Comparison of ENCODE assay signal across 7 mouse cellular contexts in the genomic region with DNA sequence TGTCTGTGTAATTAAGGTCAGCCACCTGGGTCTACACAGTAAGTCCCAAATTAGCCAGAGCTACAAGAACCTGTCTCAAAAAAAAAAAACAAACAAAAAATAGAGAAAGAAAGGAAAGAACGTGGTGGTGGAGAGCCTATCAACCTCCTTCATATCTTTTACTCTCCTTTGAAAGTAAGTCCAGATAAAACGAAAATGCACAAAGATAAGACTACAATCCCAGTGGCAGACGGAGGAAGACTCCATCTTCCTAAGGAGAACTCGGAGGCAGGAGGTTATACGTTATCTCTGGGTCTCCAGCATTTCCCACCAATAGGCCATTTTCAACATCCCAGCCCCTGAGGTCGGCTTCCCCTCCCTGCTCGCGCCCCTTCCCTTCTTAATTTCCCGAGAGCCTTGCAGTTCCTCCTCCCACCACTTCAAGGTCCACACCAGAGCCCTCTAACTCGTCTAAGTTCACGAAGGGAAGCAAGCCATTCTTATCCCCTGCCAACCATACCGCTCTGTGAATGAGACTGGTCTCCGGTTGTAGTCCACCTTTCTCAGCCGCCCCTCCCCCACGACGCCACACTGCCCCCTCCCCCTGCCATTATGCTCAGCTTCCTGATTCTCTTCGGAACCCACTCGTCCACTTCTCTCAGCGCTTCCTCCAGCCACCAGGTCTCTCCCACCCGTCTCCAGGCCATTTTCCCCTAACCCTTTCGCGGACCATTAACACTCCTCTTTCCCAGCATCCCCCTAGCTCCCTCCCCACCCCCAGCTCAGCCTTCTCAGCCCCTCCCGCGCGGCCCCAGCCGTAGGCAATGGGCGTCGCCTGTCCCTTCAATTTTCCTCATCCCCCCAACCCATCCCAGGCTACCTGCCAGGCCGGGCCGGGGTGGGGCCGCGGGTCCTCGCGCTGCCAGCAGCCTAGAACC. TPM values are rescaled to one million over a fixed set of nuclear protein-coding genes. Genes with fewer than 3 reads are reported as not detected.
DNase-seq lines count a peak whose midpoint lies in the region; ATAC-seq and TF ChIP-seq lines count a peak whose summit lies in the region.

No protein-coding gene starts in this region.

- peak overlapping the region; percentile 66 for H3K9ac ChIP-seq in kidney, postnatal 0 days (ENCODE audit: low read depth, low read length)

- WGBS in heart, embryonic 10.5 days: 1% methylated on average over 34 of the region's 34 CpGs
- under 1% methylated on average over 34 of the region's 34 CpGs for WGBS in kidney, postnatal 0 days

- TF ChIP-seq CTCF in kidney, postnatal 0 days (IDR thresholded peaks at IDR 0.05; ENCODE audit: low read depth): peak; percentile 49; the same call in 1 of the 2 replicates

- no peaks in the 10 kb centered on the region for H3K9me3 ChIP-seq in heart, embryonic 10.5 days
- H3K9me3 ChIP-seq in kidney, postnatal 0 days (replicated peaks; ENCODE audit: low read length): no peaks in the 10 kb centered on the region

- H3K27me3 ChIP-seq in heart, embryonic 10.5 days (ENCODE audit: insufficient read depth, poor library complexity, severe bottlenecking): no peaks in the 10 kb centered on the region
- H3K27me3 ChIP-seq in kidney, postnatal 0 days (ENCODE audit: insufficient read depth, low read length): no peaks in the 10 kb centered on the region

- DNase-seq in right cerebral cortex, postnatal 14 days: peak; percentile 69
- DNase-seq in right cerebral cortex, postnatal 36 days (ENCODE audit: low spot score in 2 of 2): no peak
- DNase-seq in c-Kit-positive CD71-negative TER-119-negative erythroid progenitor cells, embryonic 14.5 days (ENCODE audit: low read depth): peak; percentile 34
- DNase-seq in heart, embryonic 10.5 days (ENCODE audit: low spot score): no peak
- DNase-seq in kidney, postnatal 0 days (ENCODE audit: low spot score): peak; percentile 82
- DNase-seq in lung, postnatal 36 days: peak; percentile 62
- DNase-seq in spleen, adult 18-20 months: peak; percentile 29 to 43

- H3K4me3 ChIP-seq in heart, embryonic 10.5 days: peak overlapping the region; percentile 78
- peak overlapping the region; percentile 57 for H3K4me3 ChIP-seq in kidney, postnatal 0 days (replicated peaks; ENCODE audit: low read depth, low read length)

- H3K4me2 ChIP-seq in kidney, postnatal 0 days (ENCODE audit: low read length): peak overlapping the region; percentile 73

- H3K36me3 ChIP-seq in heart, embryonic 10.5 days: peaks cover 65% of the 10 kb centered on the region
- peaks cover 43% of the 10 kb centered on the region for H3K36me3 ChIP-seq in kidney, postnatal 0 days (ENCODE audit: insufficient read depth, low read length)

- peaks cover 37% of the 10 kb centered on the region for H3K4me1 ChIP-seq in heart, embryonic 10.5 days
- H3K4me1 ChIP-seq in kidney, postnatal 0 days (replicated peaks; ENCODE audit: insufficient read depth, low read length): peaks cover 22% of the 10 kb centered on the region; the same call in 1 of the 2 replicates

- H3K27ac ChIP-seq in heart, embryonic 10.5 days: peak overlapping the region; percentile 87
- peak overlapping the region; percentile 78 for H3K27ac ChIP-seq in kidney, postnatal 0 days

- peak; percentile 16 for ATAC-seq in kidney, postnatal 0 days (replicated peaks; ENCODE audit: low FRiP score, low read depth)

RNA-seq across cellular contexts. Expression of a gene that starts 0.6 kb away (rescaled TPM):
- polyA plus RNA-seq in heart, embryonic 10.5 days (2016; fragmentation: Nextera tagmentation; extraction: Ambion mirVana): 152 and 167 TPM in 2 replicates
- 104 and 114 TPM in 2 replicates for polyA plus RNA-seq in kidney, postnatal 0 days (2015; fragmentation: Nextera tagmentation; extraction: Ambion mirVana)

RNA-seq across cellular contexts. Expression of a gene that starts 1.5 kb away (rescaled TPM):
- 143 and 180 TPM in 2 replicates for polyA plus RNA-seq in heart, embryonic 10.5 days (2016; fragmentation: Nextera tagmentation; extraction: Ambion mirVana)
- polyA plus RNA-seq in kidney, postnatal 0 days (2015; fragmentation: Nextera tagmentation; extraction: Ambion mirVana): 131 and 135 TPM in 2 replicates

RNA-seq across cellular contexts. Expression of a gene that starts 5.9 kb away (rescaled TPM):
- polyA plus RNA-seq in heart, embryonic 10.5 days (2016; fragmentation: Nextera tagmentation; extraction: Ambion mirVana): 46.3 and 61.0 TPM in 2 replicates
- 44.4 and 47.2 TPM in 2 replicates for polyA plus RNA-seq in kidney, postnatal 0 days (2015; fragmentation: Nextera tagmentation; extraction: Ambion mirVana)

RNA-seq across cellular contexts. Expression of a gene that starts 24.8 kb away (rescaled TPM):
- 76.8 and 103 TPM in 2 replicates for polyA plus RNA-seq in heart, embryonic 10.5 days (2016; fragmentation: Nextera tagmentation; extraction: Ambion mirVana)
- polyA plus RNA-seq in kidney, postnatal 0 days (2015; fragmentation: Nextera tagmentation; extraction: Ambion mirVana): 51.0 and 52.5 TPM in 2 replicates

RNA-seq across cellular contexts. Expression of a gene that starts 30.0 kb away (rescaled TPM):
- polyA plus RNA-seq in heart, embryonic 10.5 days (2016; fragmentation: Nextera tagmentation; extraction: Ambion mirVana): 44.8 and 51.3 TPM in 2 replicates
- polyA plus RNA-seq in kidney, postnatal 0 days (2015; fragmentation: Nextera tagmentation; extraction: Ambion mirVana): 29.0 and 33.3 TPM in 2 replicates

Comparison
In these comparisons a context has a peak if more than half of its experiments do, and no peak if none do; other contexts are left out.
1. DNase-seq: peak in right cerebral cortex, postnatal 14 days (single experiment), c-Kit-positive CD71-negative TER-119-negative erythroid progenitor cells, embryonic 14.5 days (single experiment), kidney, postnatal 0 days (single experiment), lung, postnatal 36 days (single experiment) and spleen, adult 18-20 months (2 of 2); none in right cerebral cortex, postnatal 36 days (0 of 2) and heart, embryonic 10.5 days (single experiment).